In the genomic region with DNA sequence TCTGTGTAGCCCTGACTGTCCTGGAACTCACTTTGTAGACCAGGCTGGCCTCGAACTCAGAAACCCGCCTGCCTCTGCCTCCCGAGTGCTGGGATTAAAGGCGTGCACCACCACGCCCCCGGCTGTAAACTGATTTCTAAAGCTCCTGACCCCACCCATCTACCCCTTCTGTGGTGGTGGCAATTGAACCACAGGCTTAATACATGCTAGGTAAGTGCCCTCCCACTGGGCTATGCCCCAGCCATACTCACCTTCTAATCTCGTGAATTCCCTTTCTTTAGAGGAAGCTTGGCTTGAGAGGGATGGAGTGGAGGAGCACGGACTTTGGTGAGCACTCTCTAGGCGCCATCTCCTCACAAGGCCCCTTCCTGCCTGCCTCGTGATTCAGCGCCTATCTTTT, we compare ENCODE assay signal across 39 mouse cellular contexts. TPM values are rescaled to one million over a fixed set of nuclear protein-coding genes. Genes with fewer than 3 reads are reported as not detected.
"Had no signal": no experiment of that assay in that cellular context is flagged by ENCODE, and none has a peak within 500 bp of the region (broad histone marks: within the 10 kb centered on the region; RNA-seq: fewer than 3 reads in every experiment).

No protein-coding gene starts in this region.

- H3K9ac ChIP-seq: heart, embryonic 12.5 days; heart, embryonic 13.5 days; heart, embryonic 15.5 days; intestine, embryonic 15.5 days had no signal

- H3K36me3 ChIP-seq: heart, embryonic 10.5 days; heart, embryonic 12.5 days; heart, embryonic 13.5 days; heart, embryonic 15.5 days; hindbrain, embryonic 10.5 days; hindbrain, embryonic 12.5 days; hindbrain, embryonic 13.5 days; hindbrain, embryonic 15.5 days; intestine, embryonic 15.5 days; kidney, embryonic 15.5 days had no signal

- H3K4me3 ChIP-seq: heart, embryonic 10.5 days; heart, embryonic 12.5 days; heart, embryonic 15.5 days; intestine, embryonic 15.5 days had no signal

- DNase-seq: heart, postnatal 10 days; heart, postnatal 14 days; heart, postnatal 36 days; heart, postnatal 4 days; kidney, adult 11 months; kidney, adult 18-20 months; kidney, adult 2 months; kidney, adult 8-10 months; kidney, adult 9 months; kidney, postnatal 10 days; kidney, postnatal 14 days; kidney, postnatal 25 days; kidney, postnatal 36 days; kidney, postnatal 4 days; layer of hippocampus, postnatal 36 days had no signal

- H3K4me2 ChIP-seq: heart, embryonic 15.5 days had no signal

- H3K27ac ChIP-seq: heart, embryonic 10.5 days; heart, embryonic 13.5 days; heart, embryonic 15.5 days; hindbrain, embryonic 10.5 days; hindbrain, embryonic 12.5 days; hindbrain, embryonic 13.5 days; hindbrain, embryonic 14.5 days; hindbrain, embryonic 15.5 days; hindbrain, postnatal 0 days; intestine, embryonic 15.5 days; kidney, embryonic 15.5 days; kidney, postnatal 0 days; layer of hippocampus, adult 2 months; left cerebral cortex, adult 2 months had no signal

- ATAC-seq: hindbrain, embryonic 16.5 days; hindbrain, postnatal 0 days; inflammation-experienced regulatory T-cells, adult 6 months; intestine, embryonic 15.5 days; intestine, embryonic 16.5 days; intestine, postnatal 0 days had no signal

- H3K9me3 ChIP-seq: heart, embryonic 10.5 days; heart, embryonic 12.5 days; heart, embryonic 13.5 days; heart, embryonic 15.5 days; hindbrain, embryonic 10.5 days; hindbrain, embryonic 12.5 days; hindbrain, embryonic 13.5 days; hindbrain, embryonic 15.5 days; intestine, embryonic 15.5 days; kidney, embryonic 15.5 days had no signal

RNA-seq across cellular contexts. Expression of a gene that starts 2.5 kb away (rescaled TPM):
- polyA plus RNA-seq: heart, embryonic 11.5 days; heart, embryonic 12.5 days; heart, embryonic 14.5 days; heart, embryonic 15.5 days; heart, postnatal 0 days; intestine, embryonic 14.5 days; large intestine, adult 2 months had no signal
